Mouse (Mus musculus) stomach, embryonic 16.5 days (tissue): ENCODE measurements at regions not wholly inside any gene's neighbourhood (a gene's known extent, or its start where the extent isn't known, plus 50 kb on each side); places are given as distances from the start of the nearest gene placed in this dataset.

Experiments
- ATAC-seq: fragments of 200-750 bp; cut with Nextera tagmentation; 2 replicates; pipeline ENCODE4 v1.8.0; 2017; ENCODE audit warnings: moderate number of reproducible peaks, moderate TSS enrichment; ENCODE audit not compliant: insufficient read depth, low FRiP score
- H3K27ac ChIP-seq: fragments of 300-500 bp; sonication (generic); 2 replicates; pipeline ENCODE4 v1.5.1; 2014; ENCODE audit warnings: low read length
- H3K27me3 ChIP-seq: fragments of 300-500 bp; sonication (generic); 2 replicates; pipeline ENCODE4 v1.6.1; 2014; ENCODE audit warnings: low read length, control low read depth, mixed read lengths; ENCODE audit not compliant: control insufficient read depth, insufficient read depth
- H3K36me3 ChIP-seq: fragments of 300-500 bp; sonication (generic); 2 replicates; pipeline ENCODE4 v1.6.1; 2014; ENCODE audit warnings: low read length; ENCODE audit not compliant: control insufficient read depth, insufficient read depth
- H3K4me1 ChIP-seq: fragments of 300-500 bp; sonication (generic); 2 replicates; pipeline ENCODE4 v1.6.1; 2014; ENCODE audit warnings: low read length, control low read depth, mixed read lengths; ENCODE audit not compliant: control insufficient read depth, insufficient read depth
- H3K4me2 ChIP-seq: fragments of 300-500 bp; sonication (generic); 2 replicates; pipeline ENCODE4 v1.6.1; 2014; ENCODE audit warnings: low read depth, low read length, mixed read lengths
- H3K4me3 ChIP-seq: fragments of 300-500 bp; sonication (generic); replicated peaks from 2 replicates; pipeline ENCODE4 v1.5.1; 2014; ENCODE audit warnings: mild to moderate bottlenecking, low read length
- H3K9ac ChIP-seq: fragments of 300-500 bp; sonication (generic); 2 replicates; pipeline ENCODE4 v1.6.1; 2014; ENCODE audit warnings: low read length
- H3K9me3 ChIP-seq: fragments of 300-500 bp; sonication (generic); replicated peaks from 2 replicates; pipeline ENCODE4 v1.6.1; 2016; ENCODE audit warnings: low read length, control low read depth; ENCODE audit not compliant: control insufficient read depth
- WGBS: fragments of 180-500 bp; shearing (Covaris S2); extraction: QIAGEN DNeasy Blood & Tissue Kit; methylation state at CpG from one replicate; pipeline ENCODE4 v1.1.7; 2014; 5-methylcytosine and 5-hydroxymethylcytosine counted together

- Histone ChIP-seq H3K9ac (no peak overlapping the region), H3K9me3 (0 out of 2 replicates have a peak, but pooled peaks cover 2% of the 10 kb centered on the region), H3K4me3 (no peak overlapping the region), H3K36me3 (no peaks in the 10 kb centered on the region), H3K4me2 (no peak overlapping the region), H3K27me3 (no peaks in the 10 kb centered on the region), H3K27ac (no peak overlapping the region), H3K4me1 (peaks cover 11% of the 10 kb centered on the region)
- ATAC-seq: no peak; the same call in 1 of the 2 replicates
- 64% methylated on average over 10 of the region's 10 CpGs for WGBS
Observed at GRCm38 (mm10) chr12:82104211-82104610, 64.9 kb upstream of the Sipa1l1 start.

GRCm38 (mm10) chr12:82105184-82106031, 63.7 kb upstream of the Sipa1l1 start:
- no peaks in the 10 kb centered on the region for H3K36me3 ChIP-seq
- H3K4me2 ChIP-seq: no peak overlapping the region
- 0 out of 2 replicates have a peak, but pooled peaks cover 2% of the 10 kb centered on the region for H3K9me3 ChIP-seq
- peaks cover 11% of the 10 kb centered on the region for H3K4me1 ChIP-seq
- no peak overlapping the region for H3K4me3 ChIP-seq
- ATAC-seq: no peak
- 50% methylated on average over 17 of the region's 17 CpGs for WGBS
- no peak overlapping the region for H3K9ac ChIP-seq
- H3K27ac ChIP-seq: peak overlapping the region; percentile 44
- H3K27me3 ChIP-seq: no peaks in the 10 kb centered on the region

- ATAC-seq: no peak
- Histone ChIP-seq H3K27ac (no peak overlapping the region), H3K4me1 (no peaks in the 10 kb centered on the region), H3K4me2 (no peak overlapping the region), H3K27me3 (no peaks in the 10 kb centered on the region), H3K9me3 (no peaks in the 10 kb centered on the region), H3K36me3 (no peaks in the 10 kb centered on the region), H3K4me3 (no peak overlapping the region), H3K9ac (no peak overlapping the region)
- 49% methylated on average over 7 of the region's 7 CpGs for WGBS
Observed at GRCm38 (mm10) chr12:82115766-82116165, 53.4 kb upstream of the Sipa1l1 start.
